Mouse (Mus musculus) common myeloid progenitor, adult 5-6 weeks (primary cell): ENCODE results near the gene Gm13285. TPM values are rescaled to one million over a fixed set of nuclear protein-coding genes. Genes with fewer than 3 reads are reported as not detected.
"Not testable (repeated sequence)": the region's sequence is repeated elsewhere in the genome, so short reads cannot be mapped to it uniquely, and the experiment has no call there.

Source experiments
- ATAC-seq: replicated peaks from 2 replicates; pipeline ENCODE4 v1.8.0; 2016; ENCODE audit warnings: low read depth, mild to moderate bottlenecking, moderate TSS enrichment, inconsistent platforms; ENCODE audit not compliant: poor library complexity, severe bottlenecking
- total RNA-seq: library from RNA; stranded (forward); fragments of 200-1000, 187-1606 nt; gene quantifications from 2 replicates; pipeline ENCODE4 v1.2.3, GENCODE M21; 2017

The Gm13285 gene
- total RNA-seq = not detected in 2 replicates

GRCm38 (mm10) chr4:88799365-88799764 lies at the start of gene Gm13285:
TSS of gene Gm13285 (plus strand) at chr4:88799665.
- not testable (repeated sequence) for ATAC-seq

GRCm38 (mm10) chr4:88749926-88750325 lies 49.5 kb upstream of the Gm13285 start:
- no peak for ATAC-seq

- 0 out of 2 replicates have a peak, but pooled peaks have one; percentile 31 for ATAC-seq
Measured at GRCm38 (mm10) chr4:88754818-88755340, 44.6 kb upstream of the Gm13285 start, which contains the start of gene Gm13271. TSS of gene Gm13271 (plus strand) at chr4:88754868.

GRCm38 (mm10) chr4:88756581-88757513 lies 42.6 kb upstream of the Gm13285 start:
- ATAC-seq = not testable (repeated sequence)

GRCm38 (mm10) chr4:88757628-88758031 lies 41.8 kb upstream of the Gm13285 start:
- ATAC-seq = peak; percentile 100

- ATAC-seq = not testable (repeated sequence)
Measured at GRCm38 (mm10) chr4:88758751-88759150, 40.7 kb upstream of the Gm13285 start.

- ATAC-seq = not testable (repeated sequence)
Measured at GRCm38 (mm10) chr4:88759610-88760268, 39.7 kb upstream of the Gm13285 start, which contains the start of gene Gm13283. TSS of gene Gm13283 (plus strand) at chr4:88760119.

- ATAC-seq = not testable (repeated sequence)
Measured at GRCm38 (mm10) chr4:88760431-88760830, 39.0 kb upstream of the Gm13285 start.

GRCm38 (mm10) chr4:88761776-88762175 lies 37.7 kb upstream of the Gm13285 start:
- not testable (repeated sequence) for ATAC-seq

GRCm38 (mm10) chr4:88762341-88762740 lies 37.1 kb upstream of the Gm13285 start:
- ATAC-seq = not testable (repeated sequence)

- peak; percentile 92 for ATAC-seq
Measured at GRCm38 (mm10) chr4:88763384-88764018, 36.0 kb upstream of the Gm13285 start.

GRCm38 (mm10) chr4:88773534-88773933 lies 25.9 kb upstream of the Gm13285 start, which contains the start of gene Gm13290:
TSS of gene Gm13290 (plus strand) at chr4:88773834.
- not testable (repeated sequence) for ATAC-seq

GRCm38 (mm10) chr4:88776622-88777021 lies 22.8 kb upstream of the Gm13285 start, which contains the start of gene Gm13289:
TSS of gene Gm13289 (plus strand) at chr4:88776922.
- ATAC-seq = not testable (repeated sequence)

- ATAC-seq = not testable (repeated sequence)
Measured at GRCm38 (mm10) chr4:88779550-88779949, 19.9 kb upstream of the Gm13285 start, which contains the start of gene Gm13272. TSS of gene Gm13272 (plus strand) at chr4:88779850.

- not testable (repeated sequence) for ATAC-seq
Measured at GRCm38 (mm10) chr4:88780320-88780719, 19.1 kb upstream of the Gm13285 start.

GRCm38 (mm10) chr4:88781831-88782230 lies 17.6 kb upstream of the Gm13285 start, which contains the start of gene Ifnz:
TSS of gene Ifnz (plus strand) at chr4:88782131.
- ATAC-seq = not testable (repeated sequence)

- not testable (repeated sequence) for ATAC-seq
Measured at GRCm38 (mm10) chr4:88782335-88782734, 17.1 kb upstream of the Gm13285 start.

- ATAC-seq = not testable (repeated sequence)
Measured at GRCm38 (mm10) chr4:88785409-88785808, 14.1 kb upstream of the Gm13285 start, which contains the start of gene Gm13276. TSS of gene Gm13276 (plus strand) at chr4:88785709.

GRCm38 (mm10) chr4:88788402-88788801 lies 11.1 kb upstream of the Gm13285 start, which contains the start of gene Gm13277:
TSS of gene Gm13277 (plus strand) at chr4:88788632.
- not testable (repeated sequence) for ATAC-seq
